Mouse (Mus musculus) lung, postnatal 0 days (tissue): ENCODE results near the gene Inafm2. TPM values are rescaled to one million over a fixed set of nuclear protein-coding genes. Genes with fewer than 3 reads are reported as not detected.

ENCODE experiments used
- ATAC-seq: fragments of 200-750 bp; cut with Nextera tagmentation; 2 replicates; pipeline ENCODE4 v1.8.0; 2017; ENCODE audit warnings: moderate library complexity
- DNase-seq: peaks from one replicate; pipeline ENCODE4 v3.0.0-alpha.2; 2016; ENCODE audit warnings: low spot score
- H3K27ac ChIP-seq: fragments of 300-500 bp; sonication (generic); 2 replicates; pipeline ENCODE4 v1.5.1; 2014; ENCODE audit warnings: antibody characterized with exemption, mild to moderate bottlenecking, low read length, mixed read lengths
- H3K27me3 ChIP-seq: fragments of 300-500 bp; sonication (generic); replicated peaks from 2 replicates; pipeline ENCODE4 v1.6.1; 2014; ENCODE audit warnings: low read length, mixed read lengths; ENCODE audit not compliant: insufficient read depth
- H3K36me3 ChIP-seq: fragments of 300-500 bp; sonication (generic); 2 replicates; pipeline ENCODE4 v1.6.1; 2014; ENCODE audit warnings: low read length, mixed read lengths; ENCODE audit not compliant: insufficient read depth
- H3K4me1 ChIP-seq: fragments of 300-500 bp; sonication (generic); 2 replicates; pipeline ENCODE4 v1.6.1; 2014; ENCODE audit warnings: antibody characterized with exemption, low read depth, low read length, mixed read lengths; ENCODE audit not compliant: insufficient read depth
- H3K4me2 ChIP-seq: fragments of 300-500 bp; sonication (generic); replicated peaks from 2 replicates; pipeline ENCODE4 v1.6.1; 2014; ENCODE audit warnings: low read depth, mild to moderate bottlenecking, low read length, moderate library complexity, mixed read lengths
- H3K4me3 ChIP-seq: fragments of 300-500 bp; sonication (generic); 2 replicates; pipeline ENCODE4 v1.5.1; 2014; ENCODE audit warnings: low read depth, low read length
- H3K9ac ChIP-seq: fragments of 300-500 bp; sonication (generic); replicated peaks from 2 replicates; pipeline ENCODE4 v1.6.1; 2014; ENCODE audit warnings: low read depth, mild to moderate bottlenecking
- H3K9me3 ChIP-seq: fragments of 300-500 bp; sonication (generic); 2 replicates; pipeline ENCODE4 v1.6.1; 2016; ENCODE audit warnings: low read length, mixed read lengths
- CTCF ChIP-seq: IDR thresholded peaks from 2 replicates; pipeline ENCODE4 v1.5.1; 2016; ENCODE audit warnings: antibody characterized with exemption, mild to moderate bottlenecking
- EP300 ChIP-seq: IDR thresholded peaks from 2 replicates; pipeline ENCODE4 v1.6.1; 2016; ENCODE audit warnings: antibody characterized with exemption, mild to moderate bottlenecking, control low read depth
- WGBS: fragments of 180-500 bp; shearing (Covaris S2); extraction: QIAGEN DNeasy Blood & Tissue Kit; methylation state at CpG from one replicate; pipeline ENCODE4 v1.1.7; 2014; 5-methylcytosine and 5-hydroxymethylcytosine counted together
- polyA plus RNA-seq: library from polyadenylated mRNA; unstranded; fragments of >200 nt; fragmentation: Nextera tagmentation; extraction: Ambion mirVana; gene quantifications from 2 replicates; pipeline ENCODE4 v1.2.1, GENCODE M21; 2015

Gene Inafm2
- polyA plus RNA-seq, 1 experiment from 2014 or later = 34.5 TPM

DNA sequence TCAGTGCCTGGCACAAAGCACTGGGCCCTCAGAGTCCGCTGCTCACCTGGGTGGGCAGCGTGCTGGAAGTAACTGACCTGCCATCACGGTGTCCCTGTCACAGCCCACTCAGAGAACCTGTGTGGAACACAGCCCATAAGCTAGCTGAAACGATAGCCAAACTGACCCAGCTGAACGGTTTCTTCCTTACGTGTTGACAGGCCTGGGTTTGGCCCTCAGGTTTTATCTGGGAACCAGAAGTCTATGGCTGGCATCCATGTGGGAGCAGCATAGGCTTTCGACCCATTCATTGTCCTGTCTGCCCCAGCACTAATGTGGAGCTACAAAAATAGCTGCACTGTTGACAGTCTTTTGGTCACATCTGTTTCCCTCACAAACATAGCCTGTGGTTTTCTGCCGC, 4.9 kb downstream of the Inafm2 start:
- ATAC-seq (no peak), DNase-seq (no peak)
- 71% methylated on average over 8 of the region's 8 CpGs for WGBS
- Histone ChIP-seq H3K27ac (no peak overlapping the region), H3K4me2 (no peak overlapping the region), H3K4me1 (peaks cover 27% of the 10 kb centered on the region), H3K36me3 (0 out of 2 replicates have a peak, but pooled peaks cover 8% of the 10 kb centered on the region), H3K4me3 (no peak overlapping the region), H3K9me3 (no peaks in the 10 kb centered on the region), H3K27me3 (no peaks in the 10 kb centered on the region), H3K9ac (no peak overlapping the region)
- no peak for TF ChIP-seq EP300

DNA sequence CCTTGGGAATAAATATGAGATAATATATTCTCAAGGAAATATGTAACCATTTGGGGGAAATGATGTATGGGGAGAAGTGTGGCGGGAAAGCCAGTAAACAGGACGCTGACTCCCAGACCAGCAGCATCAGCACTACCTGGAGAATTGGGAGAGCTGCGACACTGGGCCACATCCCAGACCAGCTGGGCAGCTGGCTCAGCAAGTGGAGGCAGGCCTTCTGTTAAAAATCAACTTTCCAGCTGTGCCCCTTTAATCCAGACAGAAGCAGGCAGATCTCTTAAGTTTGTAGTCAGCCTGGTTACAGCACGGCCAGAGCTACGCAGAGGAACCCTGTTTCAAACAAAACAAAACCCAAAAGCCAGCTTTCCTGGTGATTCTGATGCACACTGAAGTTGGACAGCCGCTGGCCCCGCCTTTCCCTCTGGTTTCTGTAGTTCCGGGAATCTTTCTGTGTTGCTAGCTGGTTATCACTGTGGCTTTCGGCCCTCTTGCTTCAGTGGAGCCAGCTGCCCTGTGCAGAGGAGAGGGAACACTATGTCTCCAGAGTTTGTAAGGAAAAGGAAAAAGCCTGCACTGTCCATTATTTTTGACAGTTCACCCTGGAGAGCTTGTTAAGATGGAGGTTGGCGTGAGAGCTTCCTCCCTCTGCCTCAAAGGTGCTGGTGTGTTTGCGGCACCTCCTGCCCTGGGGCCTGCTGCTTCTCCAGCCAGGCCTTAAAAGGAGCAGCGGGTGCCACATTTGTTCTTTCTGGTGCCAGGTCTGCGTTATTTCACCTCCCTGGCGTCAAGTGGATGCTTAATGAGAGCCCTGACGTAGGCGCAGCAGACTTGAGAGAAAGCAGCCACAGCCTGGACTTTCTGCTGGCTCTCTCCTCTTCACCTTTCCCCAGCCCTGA, 6.6 kb downstream of the Inafm2 start:
- peak; percentile 57 for ATAC-seq
- peaks cover 24% of the 10 kb centered on the region for H3K4me1 ChIP-seq
- TF ChIP-seq CTCF (no peak), EP300 (peak; percentile 18; the same call in 1 of the 2 replicates)
- WGBS = 53% methylated on average over 16 of the region's 16 CpGs
- H3K9ac ChIP-seq = no peak overlapping the region
- H3K27me3 ChIP-seq = no peaks in the 10 kb centered on the region
- DNase-seq = peak; percentile 62
- no peaks in the 10 kb centered on the region for H3K9me3 ChIP-seq
- 0 out of 2 replicates have a peak, but pooled peaks cover 8% of the 10 kb centered on the region for H3K36me3 ChIP-seq
- H3K27ac ChIP-seq = peak overlapping the region; percentile 70
- H3K4me3 ChIP-seq = no peak overlapping the region
- no peak overlapping the region for H3K4me2 ChIP-seq

DNA sequence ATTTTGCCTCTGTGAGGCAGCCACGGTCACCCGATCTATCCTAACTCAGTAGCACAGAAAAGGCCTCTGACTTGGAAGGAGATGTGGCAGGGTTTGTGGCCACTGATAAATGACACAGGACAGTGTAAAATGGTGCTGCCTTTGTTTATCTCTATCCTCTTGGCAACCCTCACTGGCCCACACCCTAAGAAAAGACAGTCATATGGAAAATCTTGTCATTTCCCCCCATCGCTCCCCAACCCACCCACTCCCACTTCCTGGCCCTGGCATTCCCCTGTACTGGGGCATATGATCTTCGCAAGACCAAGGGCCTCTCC, 7.2 kb downstream of the Inafm2 start:
- no peak for TF ChIP-seq CTCF
- peak; percentile 21; the same call in 1 of the 2 replicates for TF ChIP-seq EP300
- no peak overlapping the region for H3K4me3 ChIP-seq
- 63% methylated on average over 4 of the region's 4 CpGs for WGBS
- peak; percentile 46 for ATAC-seq
- H3K36me3 ChIP-seq = 0 out of 2 replicates have a peak, but pooled peaks cover 8% of the 10 kb centered on the region
- H3K4me1 ChIP-seq = peaks cover 18% of the 10 kb centered on the region
- H3K27ac ChIP-seq = peak overlapping the region; percentile 70
- H3K4me2 ChIP-seq = no peak overlapping the region
- H3K9ac ChIP-seq = no peak overlapping the region
- H3K9me3 ChIP-seq = no peaks in the 10 kb centered on the region
- H3K27me3 ChIP-seq = no peaks in the 10 kb centered on the region
- no peak for DNase-seq

DNA sequence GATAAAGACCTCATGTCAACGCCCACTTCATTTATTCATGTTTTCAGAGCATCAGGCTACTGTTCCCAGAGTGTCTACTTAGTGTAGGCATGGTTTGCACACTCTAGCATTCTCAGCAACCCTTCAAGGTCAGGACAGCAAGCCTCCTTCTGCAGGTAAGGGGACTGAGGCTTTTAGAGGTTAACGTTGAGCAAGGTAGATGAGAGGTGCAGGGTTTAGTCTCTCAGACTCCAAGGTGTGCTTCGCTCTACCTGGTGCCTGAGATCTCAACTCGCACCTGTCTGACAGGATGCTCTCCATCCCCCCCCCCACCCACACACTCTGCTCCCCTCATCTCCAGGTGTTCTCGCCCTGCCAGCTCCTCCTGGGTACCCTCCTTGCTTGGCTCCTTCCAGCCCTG, 8.6 kb downstream of the Inafm2 start:
- WGBS = 82% methylated on average over 5 of the region's 5 CpGs
- TF ChIP-seq EP300 (no peak), CTCF (no peak)
- H3K4me2 ChIP-seq = no peak overlapping the region
- no peaks in the 10 kb centered on the region for H3K27me3 ChIP-seq
- no peak overlapping the region for H3K27ac ChIP-seq
- H3K9ac ChIP-seq = no peak overlapping the region
- no peak for DNase-seq
- no peak for ATAC-seq
- H3K36me3 ChIP-seq = 0 out of 2 replicates have a peak, but pooled peaks cover 3% of the 10 kb centered on the region
- no peaks in the 10 kb centered on the region for H3K9me3 ChIP-seq
- peaks cover 12% of the 10 kb centered on the region; the same call in 1 of the 2 replicates for H3K4me1 ChIP-seq
- H3K4me3 ChIP-seq = no peak overlapping the region

DNA sequence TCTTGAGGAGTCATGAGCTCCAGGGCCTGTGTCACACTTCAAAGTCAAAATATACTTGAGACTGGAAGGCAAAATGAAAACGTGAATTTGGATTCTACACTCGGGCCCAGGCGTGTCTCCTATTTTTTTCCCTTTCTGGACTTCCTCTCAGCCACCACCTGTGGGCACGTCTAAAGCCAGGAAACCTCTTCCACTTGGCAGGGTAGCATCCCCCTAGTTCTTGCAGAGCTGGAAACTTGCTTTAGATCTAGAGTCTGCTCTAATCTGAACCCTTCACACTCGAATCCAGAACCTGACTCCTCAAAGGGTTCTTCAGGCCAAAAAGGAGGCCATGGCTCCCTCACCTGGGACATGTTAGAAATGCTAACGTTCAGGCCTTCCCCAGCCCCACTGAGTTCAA, 9.8 kb downstream of the Inafm2 start:
- H3K36me3 ChIP-seq = no peaks in the 10 kb centered on the region
- TF ChIP-seq CTCF (no peak), EP300 (no peak)
- ATAC-seq (no peak), DNase-seq (no peak)
- H3K27ac ChIP-seq = no peak overlapping the region
- no peak overlapping the region for H3K4me3 ChIP-seq
- WGBS = 78% methylated on average over 6 of the region's 6 CpGs
- H3K4me1 ChIP-seq = peaks cover 6% of the 10 kb centered on the region; the same call in 1 of the 2 replicates
- H3K9ac ChIP-seq = no peak overlapping the region
- H3K9me3 ChIP-seq = no peaks in the 10 kb centered on the region
- no peaks in the 10 kb centered on the region for H3K27me3 ChIP-seq
- no peak overlapping the region for H3K4me2 ChIP-seq

DNA sequence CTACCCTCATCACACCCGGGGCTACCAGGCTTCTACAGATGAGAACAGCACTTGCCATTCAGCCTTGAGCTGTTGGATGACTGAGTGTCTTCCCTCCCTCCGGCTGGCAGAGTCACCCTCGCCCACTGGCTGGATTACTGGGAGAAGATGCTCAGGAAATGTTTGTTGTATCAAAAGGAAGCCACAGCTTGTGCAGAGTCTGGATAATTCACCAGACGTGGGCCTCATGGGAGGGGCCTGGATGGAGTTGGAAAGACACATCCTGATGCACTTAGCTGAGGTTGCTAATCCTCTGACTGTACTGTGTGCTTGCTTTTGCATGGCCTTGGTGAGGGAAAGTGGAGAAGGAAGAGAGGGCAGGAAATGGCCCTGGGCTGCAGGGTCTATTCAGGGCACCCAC, 10.5 kb downstream of the Inafm2 start:
- DNase-seq (no peak), ATAC-seq (peak; percentile 28; the same call in 1 of the 2 replicates)
- Histone ChIP-seq H3K27ac (no peak overlapping the region), H3K4me2 (no peak overlapping the region), H3K36me3 (no peaks in the 10 kb centered on the region), H3K27me3 (no peaks in the 10 kb centered on the region), H3K9ac (no peak overlapping the region), H3K9me3 (no peaks in the 10 kb centered on the region), H3K4me3 (no peak overlapping the region), H3K4me1 (peaks cover 5% of the 10 kb centered on the region; the same call in 1 of the 2 replicates)
- WGBS = 64% methylated on average over 4 of the region's 4 CpGs
- no peak for TF ChIP-seq CTCF
- peak; percentile 22; the same call in 1 of the 2 replicates for TF ChIP-seq EP300
